Mouse (Mus musculus): ENCODE results near the gene Clcn1.

DNA sequence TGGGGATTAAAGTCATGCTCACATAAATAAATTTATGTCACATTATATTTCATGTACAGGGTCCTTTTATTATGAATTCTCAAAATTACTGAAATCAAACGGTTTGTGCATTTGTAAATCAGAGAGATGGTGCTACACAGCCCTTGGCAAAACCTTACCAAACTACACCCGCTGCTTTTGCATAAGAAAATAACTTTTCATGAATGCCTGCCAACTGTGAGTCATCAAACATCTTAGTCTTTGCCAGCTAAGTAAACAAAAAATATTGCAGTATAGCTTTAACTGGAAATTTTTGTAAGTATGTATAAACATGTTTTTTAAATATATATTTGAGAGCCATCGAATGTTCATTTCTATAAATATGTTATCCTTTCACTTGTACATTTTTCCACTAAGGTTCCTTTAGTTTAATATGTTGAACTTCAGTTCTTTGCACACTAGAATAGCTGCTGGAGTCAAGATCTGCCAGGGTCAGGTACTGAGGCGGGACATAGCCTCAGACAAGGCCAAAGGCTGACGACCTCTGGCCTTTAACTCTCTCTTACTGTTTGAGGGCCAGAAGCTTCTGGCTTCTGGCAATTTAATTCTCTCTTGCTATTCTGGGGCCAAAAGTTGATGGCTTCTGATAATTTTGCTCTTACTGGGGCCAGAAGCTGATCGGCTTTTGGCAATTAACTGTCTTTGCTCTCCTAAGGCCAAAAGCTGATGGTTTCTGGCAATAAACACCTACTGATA is 45.0 kb upstream of the Clcn1 start:
- TF ChIP-seq HCFC1 (IDR thresholded peaks at IDR 0.05; ENCODE audit: borderline replicate concordance, insufficient read depth, low read length) = no peak
- TF ChIP-seq ZC3H11A (IDR thresholded peaks at IDR 0.05; ENCODE audit: borderline replicate concordance, low read depth, low read length) = no peak
- TF ChIP-seq CHD2 (IDR thresholded peaks at IDR 0.05; ENCODE audit: low read depth, low read length) = no peak

Measured in ES-E14 (cell line).